Mouse (Mus musculus): Measurements from ENCODE around the gene Acp4. TPM values are rescaled to one million over a fixed set of nuclear protein-coding genes. Genes with fewer than 3 reads are reported as not detected.

Gene Acp4
- not detected in 2 replicates for polyA plus RNA-seq (2015; fragmentation: Nextera tagmentation; extraction: Ambion mirVana)

- DNase-seq (ENCODE audit: low spot score): no peak
- Histone ChIP-seq H3K9me3 (replicated peaks; ENCODE audit: low read length) (no peaks in the 10 kb centered on the region), H3K9ac (ENCODE audit: low read depth, low read length) (no peak within 1 kb of the TSS; the same call in 1 of the 2 replicates), H3K27me3 (ENCODE audit: insufficient read depth, low read length) (no peaks in the 10 kb centered on the region; the same call in 1 of the 2 replicates), H3K27ac (no peak within 1 kb of the TSS), H3K4me3 (replicated peaks; ENCODE audit: low read depth, low read length) (no peak within 1 kb of the TSS), H3K4me1 (replicated peaks; ENCODE audit: insufficient read depth, low read length) (no peaks in the 10 kb centered on the region), H3K36me3 (ENCODE audit: insufficient read depth, low read length) (peaks cover 9% of the 10 kb centered on the region; the same call in 1 of the 2 replicates), H3K4me2 (ENCODE audit: low read length) (no peak within 1 kb of the TSS)
- no peak for TF ChIP-seq CTCF (IDR thresholded peaks at IDR 0.05; ENCODE audit: low read depth)
- WGBS: 82% methylated on average over 4 of the region's 4 CpGs
- ATAC-seq (replicated peaks; ENCODE audit: low FRiP score, low read depth): no peak
Observed at GRCm38 (mm10) chr7:44257278-44257677, at the start of gene Acp4. Gene Acp4 (minus strand): TSS chr7:44257378.

- TF ChIP-seq CTCF (IDR thresholded peaks at IDR 0.05; ENCODE audit: low read depth): no peak
- no peaks in the 10 kb centered on the region for H3K9me3 ChIP-seq (replicated peaks; ENCODE audit: low read length)
- H3K27ac ChIP-seq: no peak within 1 kb of the TSS; the same call in 1 of the 2 replicates
- DNase-seq (ENCODE audit: low spot score): no peak
- 0 out of 2 replicates have a peak, but pooled peaks cover 3% of the 10 kb centered on the region for H3K27me3 ChIP-seq (ENCODE audit: insufficient read depth, low read length)
- H3K36me3 ChIP-seq (ENCODE audit: insufficient read depth, low read length): no peaks in the 10 kb centered on the region
- no peak for ATAC-seq (replicated peaks; ENCODE audit: low FRiP score, low read depth)
- WGBS: 50% methylated on average over 6 of the region's 6 CpGs
- 0 out of 2 replicates have a peak within 1 kb of the TSS, but pooled peaks have one; percentile 13 for H3K9ac ChIP-seq (ENCODE audit: low read depth, low read length)
- peaks cover 20% of the 10 kb centered on the region for H3K4me1 ChIP-seq (replicated peaks; ENCODE audit: insufficient read depth, low read length)
- peak within 1 kb of the TSS; percentile 14; the same call in 1 of the 2 replicates for H3K4me3 ChIP-seq (replicated peaks; ENCODE audit: low read depth, low read length)
- H3K4me2 ChIP-seq (ENCODE audit: low read length): peak within 1 kb of the TSS; percentile 91
Observed at GRCm38 (mm10) chr7:44306516-44307240, 49.5 kb upstream of the Acp4 start, which contains the start of gene Clec11a. Gene Clec11a (minus strand): TSS chr7:44306902.

GRCm38 (mm10) chr7:44305686-44306085 lies 48.5 kb upstream of the Acp4 start:
- ATAC-seq (replicated peaks; ENCODE audit: low FRiP score, low read depth): no peak
- Histone ChIP-seq H3K27ac (no peak overlapping the region; the same call in 1 of the 2 replicates), H3K9me3 (replicated peaks; ENCODE audit: low read length) (no peaks in the 10 kb centered on the region), H3K36me3 (ENCODE audit: insufficient read depth, low read length) (no peaks in the 10 kb centered on the region), H3K9ac (ENCODE audit: low read depth, low read length) (no peak overlapping the region), H3K27me3 (ENCODE audit: insufficient read depth, low read length) (no peaks in the 10 kb centered on the region), H3K4me2 (ENCODE audit: low read length) (peak overlapping the region; percentile 91), H3K4me3 (replicated peaks; ENCODE audit: low read depth, low read length) (peak overlapping the region; percentile 14; the same call in 1 of the 2 replicates), H3K4me1 (replicated peaks; ENCODE audit: insufficient read depth, low read length) (peaks cover 10% of the 10 kb centered on the region)
- no peak for DNase-seq (ENCODE audit: low spot score)
- WGBS: 8% methylated on average over 16 of the region's 16 CpGs
- TF ChIP-seq CTCF (IDR thresholded peaks at IDR 0.05; ENCODE audit: low read depth): no peak

GRCm38 (mm10) chr7:44304775-44305641 lies 47.8 kb upstream of the Acp4 start:
- peaks cover 6% of the 10 kb centered on the region; the same call in 1 of the 2 replicates for H3K4me1 ChIP-seq (replicated peaks; ENCODE audit: insufficient read depth, low read length)
- H3K27me3 ChIP-seq (ENCODE audit: insufficient read depth, low read length): no peaks in the 10 kb centered on the region
- under 1% methylated on average over 49 of the region's 49 CpGs for WGBS
- H3K36me3 ChIP-seq (ENCODE audit: insufficient read depth, low read length): no peaks in the 10 kb centered on the region
- DNase-seq (ENCODE audit: low spot score) (peak; percentile 100), ATAC-seq (replicated peaks; ENCODE audit: low FRiP score, low read depth) (peak; percentile 96)
- peak; percentile 40 for TF ChIP-seq CTCF (IDR thresholded peaks at IDR 0.05; ENCODE audit: low read depth)
- no peaks in the 10 kb centered on the region for H3K9me3 ChIP-seq (replicated peaks; ENCODE audit: low read length)
- H3K9ac ChIP-seq (ENCODE audit: low read depth, low read length): peak overlapping the region; percentile 94
- H3K27ac ChIP-seq: peak overlapping the region; percentile 94
- H3K4me2 ChIP-seq (ENCODE audit: low read length): peak overlapping the region; percentile 91
- peak overlapping the region; percentile 63 for H3K4me3 ChIP-seq (replicated peaks; ENCODE audit: low read depth, low read length)

GRCm38 (mm10) chr7:44304463-44304774 lies 47.2 kb upstream of the Acp4 start:
- H3K27ac ChIP-seq: peak overlapping the region; percentile 94
- no peaks in the 10 kb centered on the region for H3K9me3 ChIP-seq (replicated peaks; ENCODE audit: low read length)
- DNase-seq (ENCODE audit: low spot score): no peak
- WGBS: under 1% methylated on average over 25 of the region's 25 CpGs
- no peak for TF ChIP-seq CTCF (IDR thresholded peaks at IDR 0.05; ENCODE audit: low read depth)
- H3K4me1 ChIP-seq (replicated peaks; ENCODE audit: insufficient read depth, low read length): peaks cover 6% of the 10 kb centered on the region; the same call in 1 of the 2 replicates
- peak overlapping the region; percentile 63 for H3K4me3 ChIP-seq (replicated peaks; ENCODE audit: low read depth, low read length)
- no peaks in the 10 kb centered on the region for H3K27me3 ChIP-seq (ENCODE audit: insufficient read depth, low read length)
- peak overlapping the region; percentile 94 for H3K9ac ChIP-seq (ENCODE audit: low read depth, low read length)
- peak overlapping the region; percentile 91 for H3K4me2 ChIP-seq (ENCODE audit: low read length)
- H3K36me3 ChIP-seq (ENCODE audit: insufficient read depth, low read length): no peaks in the 10 kb centered on the region
- no peak for ATAC-seq (replicated peaks; ENCODE audit: low FRiP score, low read depth)
